Mouse (Mus musculus) MEL (cell line): ENCODE measurements around the gene Nadk. TPM values are rescaled to one million over a fixed set of nuclear protein-coding genes. Genes with fewer than 3 reads are reported as not detected.

Experiments used
- DNase-seq: peaks from one replicate; pipeline ENCODE4 v3.0.0; 2011; ENCODE audit warnings: low read depth, low spot score
- H3K27ac ChIP-seq: 2 replicates; pipeline ENCODE4 v1.5.1; 2012; ENCODE audit warnings: low read depth, mild to moderate bottlenecking, control low read depth, low read length, moderate library complexity; ENCODE audit not compliant: control insufficient read depth
- H3K27me3 ChIP-seq, 2 experiments: fragments of 150-350 bp in 1 of 2; sonication (generic) in 1 of 2; 2 replicates each; pipeline ENCODE4 v1.6.1; 2012; ENCODE audit warnings: low read length in 2 of 2, mild to moderate bottlenecking in 2 of 2, improper control_type of control experiment in 1 of 2, moderate library complexity in 1 of 2; ENCODE audit not compliant: insufficient read depth in 2 of 2, control insufficient read depth in 1 of 2
- H3K36me3 ChIP-seq, 2 experiments: 2 replicates each; pipeline ENCODE4 v1.6.1; 2012 to 2014; ENCODE audit warnings: low read length in 2 of 2, improper control_type of control experiment in 1 of 2, inconsistent platforms in 1 of 2, mild to moderate bottlenecking in 1 of 2; ENCODE audit not compliant: insufficient read depth in 2 of 2, control insufficient read depth in 1 of 2
- H3K4me1 ChIP-seq, 2 experiments: fragments of 150-350 bp in 1 of 2; sonication (generic) in 1 of 2; 2 replicates each; pipeline ENCODE4 v1.6.1; 2012; ENCODE audit warnings: low read length in 2 of 2, improper control_type of control experiment in 1 of 2, mild to moderate bottlenecking in 1 of 2; ENCODE audit not compliant: insufficient read depth in 2 of 2, control insufficient read depth in 1 of 2
- H3K4me3 ChIP-seq, 2 experiments: fragments of 150-350 bp in 1 of 2; sonication (generic) in 1 of 2; 2 replicates each; pipeline ENCODE4 v1.5.1; 2012; ENCODE audit warnings: low read depth in 2 of 2, low read length in 2 of 2, mild to moderate bottlenecking in 2 of 2, moderate library complexity in 2 of 2, control low read depth in 1 of 2, improper control_type of control experiment in 1 of 2; ENCODE audit not compliant: control insufficient read depth in 1 of 2, insufficient read depth in 1 of 2
- H3K79me2 ChIP-seq: 2 replicates; pipeline ENCODE4 v1.6.1; 2012; ENCODE audit warnings: mild to moderate bottlenecking, low read length, moderate library complexity; ENCODE audit not compliant: control insufficient read depth, poor library complexity, insufficient read depth
- H3K9ac ChIP-seq: 2 replicates; pipeline ENCODE4 v1.6.1; 2012; ENCODE audit warnings: low read depth, mild to moderate bottlenecking, control low read depth, low read length, moderate library complexity; ENCODE audit not compliant: control insufficient read depth, poor library complexity, severe bottlenecking
- H3K9me3 ChIP-seq: fragments of 150-350 bp; sonication (generic); replicated peaks from 2 replicates; pipeline ENCODE4 v1.6.1; 2012; ENCODE audit warnings: mild to moderate bottlenecking, low read length, improper control_type of control experiment, moderate library complexity; ENCODE audit not compliant: insufficient read depth
- CTCF ChIP-seq, 3 experiments: IDR thresholded peaks in 2 of 3; conservative IDR thresholded peaks in 1 of 3; 2 replicates each; pipeline ENCODE4 v1.5.1; 2011 to 2012; ENCODE audit warnings: low read length in 3 of 3, low read depth in 2 of 3, mild to moderate bottlenecking in 2 of 3, improper control_type of control experiment in 1 of 3, inconsistent platforms in 1 of 3, mixed read lengths in 1 of 3, moderate library complexity in 1 of 3; ENCODE audit not compliant: control insufficient read depth in 1 of 3, insufficient read depth in 1 of 3, poor library complexity in 1 of 3, severe bottlenecking in 1 of 3
- ELF1 ChIP-seq: IDR thresholded peaks from 2 replicates; pipeline ENCODE4 v1.6.1; 2014; ENCODE audit warnings: low read depth, mild to moderate bottlenecking, inconsistent platforms, low read length, improper control_type of control experiment, moderate library complexity
- EP300 ChIP-seq, 2 experiments: IDR thresholded peaks; 2 replicates each; pipeline ENCODE4 v1.6.1; 2011; ENCODE audit warnings: improper control_type of control experiment in 2 of 2, low read length in 2 of 2, low read depth in 1 of 2, mild to moderate bottlenecking in 1 of 2
- GATA1 ChIP-seq: IDR thresholded peaks from 2 replicates; pipeline ENCODE4 v1.6.1; 2011; ENCODE audit warnings: low read depth, low read length, improper control_type of control experiment
- JUND ChIP-seq: IDR thresholded peaks from 2 replicates; pipeline ENCODE4 v1.6.1; 2011; ENCODE audit warnings: low read depth, mild to moderate bottlenecking, improper control_type of control experiment, low read length
- MAFK ChIP-seq: IDR thresholded peaks from 2 replicates; pipeline ENCODE4 v1.6.1; 2011; ENCODE audit warnings: low read depth, mild to moderate bottlenecking, low read length, improper control_type of control experiment, borderline replicate concordance
- MXI1 ChIP-seq: IDR thresholded peaks from 2 replicates; pipeline ENCODE4 v1.6.1; 2011; ENCODE audit warnings: mild to moderate bottlenecking, low read depth, low read length, improper control_type of control experiment
- NRF1 ChIP-seq: IDR thresholded peaks from 2 replicates; pipeline ENCODE4 v1.6.1; 2014; ENCODE audit warnings: low read depth, mild to moderate bottlenecking, inconsistent platforms, low read length, improper control_type of control experiment, moderate library complexity; ENCODE audit not compliant: poor library complexity, insufficient read depth, severe bottlenecking
- RAD21 ChIP-seq: IDR thresholded peaks from 2 replicates; pipeline ENCODE4 v1.6.1; 2011; ENCODE audit warnings: mild to moderate bottlenecking, low read depth, low read length, improper control_type of control experiment
- SIN3A ChIP-seq: IDR thresholded peaks from 2 replicates; pipeline ENCODE4 v1.6.1; 2012; ENCODE audit warnings: low read length, improper control_type of control experiment, inconsistent platforms
- TAL1 ChIP-seq: IDR thresholded peaks from 2 replicates; pipeline ENCODE4 v1.6.1; 2012; ENCODE audit warnings: mild to moderate bottlenecking, inconsistent platforms, low read length, moderate library complexity, mixed read lengths
- TCF12 ChIP-seq: IDR thresholded peaks from 2 replicates; pipeline ENCODE4 v1.6.1; 2014; ENCODE audit warnings: low read depth, mild to moderate bottlenecking, inconsistent platforms, low read length, improper control_type of control experiment, moderate library complexity
- USF2 ChIP-seq, 2 experiments: IDR thresholded peaks; 2 replicates each; pipeline ENCODE4 v1.6.1; 2011 to 2012; ENCODE audit warnings: improper control_type of control experiment in 2 of 2, low read length in 2 of 2, borderline replicate concordance in 1 of 2, inconsistent platforms in 1 of 2, low read depth in 1 of 2, mild to moderate bottlenecking in 1 of 2; ENCODE audit not compliant: insufficient read depth in 1 of 2
- polyA plus RNA-seq, 2 experiments: library from polyadenylated mRNA; stranded (reverse) in 1 of 2; unstranded in 1 of 2; fragments of >175 nt in 1 of 2; fragments of >200 nt in 1 of 2; gene quantifications; 2 replicates each; pipeline versions ENCODE4 v1.2.1 to v1.2.4; 2012; ENCODE audit warnings: low replicate concordance in 2 of 2, low read depth in 1 of 2; ENCODE audit not compliant: insufficient read length in 2 of 2, insufficient read depth in 1 of 2, missing spikeins in 1 of 2
- total RNA-seq: library from RNA; depleted of rRNA; stranded (reverse); fragments of 300-350 nt; gene quantifications from 2 replicates; pipeline ENCODE4 v1.2.3, GENCODE M21; 2012

The Nadk gene
- total and polyA plus RNA-seq, 3 experiments, result 53.2 to 258 (median 151) TPM

- no peaks in the 10 kb centered on the region for H3K9me3 ChIP-seq
- H3K27me3 ChIP-seq, result no peaks in the 10 kb centered on the region
- no peak overlapping the region for H3K27ac ChIP-seq
- H3K4me3 ChIP-seq, result no peak overlapping the region
- peaks cover 0 to 10% of the 10 kb centered on the region in 2 experiments; a peak in 1 of 4 replicates for H3K4me1 ChIP-seq
- DNase-seq, result peak; percentile 36
- no peak overlapping the region for H3K9ac ChIP-seq
- TF ChIP-seq USF2 (IDR thresholded peaks at IDR 0.05; ENCODE audit: borderline replicate concordance in 1 of 2, insufficient read depth in 1 of 2, low read depth in 1 of 2, low read length in 2 of 2) (no peak), SIN3A (peak; percentile 75), MXI1 (peak; percentile 27; the same call in 1 of the 2 replicates)
- H3K36me3 ChIP-seq, result peaks cover 12 to 37% of the 10 kb centered on the region in 2 experiments
- no peaks in the 10 kb centered on the region for H3K79me2 ChIP-seq
Measured at GRCm38 (mm10) chr4:155555464-155555863, 6.7 kb upstream of the Nadk start.

GRCm38 (mm10) chr4:155559454-155559853 is 2.7 kb upstream of the Nadk start:
- Histone ChIP-seq H3K27ac (no peak overlapping the region), H3K36me3 (peaks cover 22 to 25% of the 10 kb centered on the region in 2 experiments), H3K27me3 (no peaks in the 10 kb centered on the region), H3K4me1 (peaks cover 10 to 30% of the 10 kb centered on the region in 2 experiments), H3K9me3 (no peaks in the 10 kb centered on the region), H3K79me2 (peaks cover 8% of the 10 kb centered on the region), H3K9ac (no peak overlapping the region), H3K4me3 (no peak overlapping the region)
- TF ChIP-seq GATA1, result no peak
- no peak for TF ChIP-seq CTCF (IDR thresholded peaks at IDR 0.05 in 2 of 3, conservative IDR thresholded peaks at IDR 0.05 in 1 of 3; ENCODE audit: control insufficient read depth in 1 of 3, insufficient read depth in 1 of 3, low read depth in 2 of 3, low read length in 3 of 3, poor library complexity in 1 of 3, severe bottlenecking in 1 of 3)
- no peak for TF ChIP-seq RAD21
- peak; percentile 54 for TF ChIP-seq TCF12
- no peak for TF ChIP-seq MAFK
- TF ChIP-seq USF2 (IDR thresholded peaks at IDR 0.05; ENCODE audit: borderline replicate concordance in 1 of 2, insufficient read depth in 1 of 2, low read depth in 1 of 2, low read length in 2 of 2), result no peak
- TF ChIP-seq ELF1, result no peak
- peak in 1 of 2 experiments; percentile 20; a peak in 1 of 4 replicates for TF ChIP-seq EP300 (IDR thresholded peaks at IDR 0.05; ENCODE audit: low read depth in 1 of 2, low read length in 2 of 2)
- no peak for TF ChIP-seq JUND
- peak; percentile 45; the same call in 1 of the 2 replicates for TF ChIP-seq TAL1
- TF ChIP-seq NRF1, result no peak
- DNase-seq, result peak; percentile 45

- H3K4me3 ChIP-seq, result no peak overlapping the region
- H3K36me3 ChIP-seq, result peaks cover 16 to 29% of the 10 kb centered on the region in 2 experiments
- H3K9me3 ChIP-seq, result no peaks in the 10 kb centered on the region
- TF ChIP-seq ELF1 (no peak), SIN3A (no peak), JUND (no peak), MAFK (no peak)
- peaks cover 14 to 36% of the 10 kb centered on the region in 2 experiments for H3K4me1 ChIP-seq
- no peak overlapping the region for H3K27ac ChIP-seq
- H3K79me2 ChIP-seq, result peaks cover 21% of the 10 kb centered on the region
- DNase-seq, result no peak
- H3K27me3 ChIP-seq, result no peaks in the 10 kb centered on the region
- no peak overlapping the region for H3K9ac ChIP-seq
Measured at GRCm38 (mm10) chr4:155560932-155561331, 1.2 kb upstream of the Nadk start.
